Mouse (Mus musculus) naive thymus-derived CD4-positive, alpha-beta T cell, adult 2 months (primary cell): ENCODE measurements around the gene Faah.

ENCODE experiments used
- DNase-seq: peaks from one replicate; pipeline ENCODE4 v3.0.0-alpha.2; 2011; ENCODE audit warnings: low read depth

Faah gene

GRCm38 (mm10) chr4:116000671-116001070, 17.1 kb downstream of the Faah start:
- no peak for DNase-seq

GRCm38 (mm10) chr4:115996729-115997128, 21.0 kb downstream of the Faah start:
- no peak for DNase-seq

GRCm38 (mm10) chr4:115995376-115995730, 22.4 kb downstream of the Faah start:
- no peak for DNase-seq

DNA sequence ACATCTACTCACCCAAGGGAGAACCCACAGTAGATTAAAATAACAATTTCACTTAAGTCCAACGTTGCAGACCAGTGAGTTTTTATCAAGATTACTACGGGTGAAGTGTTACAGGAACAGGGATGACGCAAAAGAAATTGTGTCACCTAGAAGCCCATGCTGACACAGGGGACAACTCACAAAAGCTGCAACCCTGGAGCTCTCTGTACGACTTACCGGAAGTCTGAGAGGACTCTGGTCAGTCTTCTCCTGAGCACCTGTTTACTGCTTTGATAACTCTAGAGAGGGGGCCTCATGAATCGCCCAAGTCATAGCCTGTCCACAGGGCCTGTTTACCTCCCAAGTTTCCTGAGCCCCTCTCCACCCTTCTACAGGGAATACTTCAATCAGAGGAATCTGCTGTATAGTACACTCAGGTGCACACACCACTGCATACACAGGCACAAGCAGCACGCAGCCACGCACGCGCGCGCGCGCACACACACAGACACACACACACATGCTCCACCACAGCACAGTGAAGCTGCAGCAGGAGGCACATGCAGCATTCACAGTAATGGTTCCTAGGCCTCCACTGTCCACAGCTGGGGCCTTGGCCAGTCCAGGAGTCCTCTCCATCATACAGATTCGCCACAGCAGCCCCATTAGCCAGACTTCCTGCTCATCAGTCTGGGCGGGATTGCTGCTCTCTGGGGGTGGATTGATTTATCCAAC, 22.9 kb downstream of the Faah start:
- DNase-seq: no peak

DNA sequence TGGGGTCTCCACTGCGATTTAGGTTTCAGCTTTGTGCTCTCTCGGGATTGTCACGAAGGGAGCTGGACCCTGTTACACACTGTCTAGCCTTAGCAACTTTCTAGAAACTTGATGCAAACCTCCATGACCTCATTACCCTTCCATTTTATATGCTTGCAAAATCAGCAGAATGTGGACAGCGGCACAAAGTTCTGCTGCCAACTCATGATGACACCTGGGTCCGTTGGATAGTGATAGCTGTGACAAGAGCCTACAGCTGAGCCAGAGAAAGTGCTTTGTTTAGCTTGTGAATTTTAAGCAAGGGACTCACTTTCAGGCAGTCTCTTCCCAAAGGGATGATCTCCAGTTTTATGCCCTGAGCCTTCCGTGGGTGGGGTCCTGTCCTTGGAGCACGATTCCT, 28.3 kb downstream of the Faah start:
- no peak for DNase-seq

- no peak for DNase-seq
Measured at GRCm38 (mm10) chr4:115987858-115988530, 29.7 kb downstream of the Faah start.

GRCm38 (mm10) chr4:115987436-115987835, 30.3 kb downstream of the Faah start:
- DNase-seq: no peak

- DNase-seq: no peak
Measured at GRCm38 (mm10) chr4:115984967-115985366, 32.8 kb downstream of the Faah start.

DNA sequence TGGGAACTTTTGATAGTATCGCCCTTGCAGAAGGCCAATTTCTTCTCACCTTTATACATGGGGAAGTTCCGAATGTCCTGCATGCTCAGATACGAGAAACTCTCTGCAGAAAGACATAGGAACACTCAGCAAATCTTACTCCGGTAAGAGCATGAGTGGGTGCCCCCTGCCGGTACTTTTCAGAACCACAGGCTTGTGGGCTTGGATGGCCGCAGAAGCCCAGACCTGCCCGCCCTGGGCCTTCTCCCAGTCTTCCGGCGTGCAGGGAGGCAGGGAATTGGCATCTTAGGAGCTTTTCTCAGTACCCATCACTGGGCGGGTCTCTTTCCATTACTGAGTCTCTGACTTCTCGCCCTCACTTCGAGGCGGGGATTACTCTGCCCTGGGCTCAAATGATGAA, 33.6 kb downstream of the Faah start:
- DNase-seq: peak; percentile 83

DNA sequence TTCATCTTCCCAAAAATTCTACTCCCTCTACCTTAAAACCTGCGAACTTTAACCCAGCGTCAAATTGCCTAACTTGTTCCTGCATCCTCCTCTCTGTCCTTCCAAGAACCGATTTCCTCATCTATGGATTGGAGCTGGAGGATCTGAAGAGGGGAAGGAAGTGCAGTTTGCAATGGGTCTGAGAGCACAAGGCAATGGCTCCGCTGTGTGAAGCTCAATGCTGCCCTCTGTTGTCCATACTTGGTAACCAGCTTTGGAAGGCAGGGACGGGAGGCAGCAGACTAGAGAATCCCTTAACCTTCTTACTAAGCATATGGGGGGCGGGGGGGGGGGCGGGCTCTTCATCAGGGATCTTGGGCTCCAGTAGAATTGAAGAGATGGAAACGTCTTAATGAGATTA, 37.0 kb downstream of the Faah start:
- DNase-seq: peak; percentile 85

DNA sequence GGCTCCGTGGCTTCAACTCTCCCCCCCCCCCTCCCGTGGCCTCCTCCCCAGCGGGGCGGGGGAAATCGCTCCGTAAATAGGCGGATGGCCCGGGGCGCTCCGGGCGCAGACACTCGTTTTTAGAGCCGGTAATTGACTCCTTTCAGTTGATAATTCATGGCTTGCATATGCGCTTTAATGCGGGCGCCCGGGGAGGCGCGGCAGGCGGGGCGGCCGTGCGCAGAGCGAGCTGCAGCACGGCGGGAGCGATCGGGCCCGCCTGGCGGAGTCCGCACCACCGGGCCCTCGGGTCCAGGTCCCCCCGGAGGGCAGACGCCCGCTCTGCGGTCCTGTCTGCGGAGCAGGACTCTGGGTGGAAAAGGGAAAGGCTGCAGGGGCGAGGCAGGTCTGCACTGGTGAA, 38.3 kb downstream of the Faah start:
- DNase-seq: no peak

DNA sequence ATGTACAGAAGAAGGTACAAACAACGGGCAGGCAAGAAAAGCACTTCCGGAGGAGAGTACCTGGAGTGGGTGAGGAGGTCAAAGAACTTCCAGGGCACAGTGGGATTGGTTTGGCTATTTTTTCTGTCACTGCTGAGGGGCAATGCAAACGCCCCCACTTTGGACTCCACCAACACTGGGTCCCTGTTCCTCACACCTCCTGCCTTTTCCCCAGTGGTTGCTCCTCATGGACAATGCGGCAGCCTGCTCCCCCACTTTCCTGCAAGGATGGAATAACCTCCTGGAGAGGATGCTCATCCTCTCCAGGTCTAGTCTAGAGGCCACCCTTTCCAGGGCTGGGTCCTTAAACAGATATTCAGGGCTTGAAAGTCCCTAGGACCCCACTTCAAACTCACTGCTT, 38.8 kb downstream of the Faah start:
- no peak for DNase-seq

DNA sequence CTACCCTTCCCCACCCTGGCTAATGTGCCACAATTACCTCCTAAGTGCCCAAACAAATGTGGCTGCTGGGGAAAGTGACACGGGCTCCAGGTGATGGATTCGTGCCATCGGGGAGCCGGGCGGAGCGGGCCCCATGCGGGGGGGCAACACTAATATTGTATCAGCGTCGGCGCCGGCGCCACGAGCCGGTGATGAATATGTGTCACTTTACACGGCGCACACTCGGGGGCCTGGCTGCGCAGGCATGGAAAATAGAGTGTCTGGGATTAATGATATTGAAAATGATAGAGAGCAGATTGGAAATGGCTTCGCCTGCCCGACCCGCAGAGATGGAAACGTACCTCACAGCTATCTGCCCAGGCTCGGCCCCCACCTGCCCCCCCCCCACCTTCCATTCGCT, 45.2 kb downstream of the Faah start:
- DNase-seq: no peak

DNA sequence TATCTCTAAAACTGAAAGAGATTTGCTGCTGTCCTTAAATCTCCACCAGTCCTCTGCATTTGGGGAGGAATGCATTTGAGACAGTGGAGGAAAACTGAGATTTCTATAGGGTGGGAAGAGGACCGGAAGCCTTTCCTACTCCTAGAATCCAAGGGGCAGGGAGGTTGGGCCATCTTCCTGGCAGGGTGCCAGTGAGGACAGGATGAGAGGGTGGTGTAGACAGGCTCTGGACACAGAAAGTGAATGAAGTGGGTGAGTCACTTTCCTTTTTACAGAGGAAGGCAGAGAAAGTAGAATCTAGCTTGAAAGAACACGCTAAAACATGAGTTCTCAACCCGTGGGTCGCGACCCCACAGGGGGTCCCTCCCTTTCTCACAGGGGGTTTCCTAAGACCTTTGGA, 53.3 kb downstream of the Faah start:
- DNase-seq: no peak

DNA sequence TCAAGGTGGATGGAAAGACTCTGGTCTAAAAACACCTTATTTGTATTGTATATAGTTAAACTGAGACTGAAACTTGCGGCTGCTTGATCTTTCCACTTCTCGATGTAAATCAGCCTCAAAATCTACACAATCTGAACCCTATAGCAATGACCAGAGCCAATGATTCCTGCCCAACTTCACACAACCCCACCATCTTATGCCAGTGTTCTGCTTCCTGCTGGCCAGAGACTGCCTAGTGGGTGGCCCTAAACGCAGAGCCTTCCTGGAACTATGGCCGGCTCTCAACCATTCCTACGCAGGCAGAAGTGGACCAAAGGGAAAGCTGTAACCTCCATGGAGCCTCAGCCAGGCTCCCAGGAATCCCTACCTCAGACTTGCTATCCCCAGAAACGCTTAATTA, 54.0 kb downstream of the Faah start:
- DNase-seq: no peak

GRCm38 (mm10) chr4:115962671-115963412, 54.9 kb downstream of the Faah start:
- DNase-seq: peak; percentile 26

DNA sequence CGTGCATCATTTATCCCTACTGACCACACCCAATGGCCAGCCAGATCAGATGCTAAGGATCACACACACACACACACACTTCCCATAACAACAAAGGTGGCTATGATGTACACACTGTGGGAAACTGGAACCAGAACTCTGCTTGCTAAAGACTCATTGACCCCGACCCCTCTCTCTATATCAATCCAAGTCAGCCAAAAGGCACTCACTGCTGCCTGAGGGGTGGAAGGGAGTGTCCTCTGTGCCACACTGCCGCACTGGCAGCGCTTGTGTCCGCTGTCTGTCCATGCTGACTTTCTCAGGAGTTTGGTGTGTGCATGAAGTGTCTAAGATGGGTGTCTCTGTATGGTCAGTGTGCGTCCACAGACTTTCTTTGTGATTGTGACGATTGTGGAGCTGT, 55.7 kb downstream of the Faah start:
- no peak for DNase-seq

DNA sequence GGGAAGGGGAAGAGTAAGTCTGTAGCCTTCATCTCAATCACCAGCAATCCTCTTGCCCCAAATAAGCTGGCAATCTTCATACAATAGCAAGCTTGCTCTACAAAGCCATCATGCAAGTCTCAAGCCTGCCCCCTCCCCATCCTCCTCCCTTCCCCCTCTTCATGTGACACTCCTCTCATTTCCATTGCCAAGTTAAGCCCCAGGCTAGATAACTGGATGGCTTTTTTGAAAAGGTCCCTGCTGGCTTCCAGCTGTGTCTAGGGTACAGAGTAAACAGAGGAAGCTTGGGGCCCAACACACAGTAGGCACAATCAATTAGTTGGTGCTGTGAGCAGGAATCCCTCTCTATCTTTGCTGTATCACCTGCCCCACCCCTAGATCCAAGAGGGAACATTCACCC, 58.2 kb downstream of the Faah start:
- no peak for DNase-seq

DNA sequence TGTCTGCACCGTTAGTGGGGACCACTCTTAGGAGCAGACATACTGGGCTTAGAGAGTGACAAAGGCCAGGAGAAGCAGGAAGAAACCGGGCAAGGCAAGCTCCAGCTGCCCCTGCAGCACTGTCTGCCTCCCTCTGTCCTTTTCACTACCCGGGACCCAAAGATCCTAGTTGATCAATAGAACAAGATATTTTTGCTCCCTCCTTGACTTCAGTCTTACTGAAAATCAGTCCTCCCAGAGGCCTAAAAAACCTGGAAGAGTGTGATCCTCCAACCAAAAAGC, 62.3 kb downstream of the Faah start:
- DNase-seq: no peak

DNA sequence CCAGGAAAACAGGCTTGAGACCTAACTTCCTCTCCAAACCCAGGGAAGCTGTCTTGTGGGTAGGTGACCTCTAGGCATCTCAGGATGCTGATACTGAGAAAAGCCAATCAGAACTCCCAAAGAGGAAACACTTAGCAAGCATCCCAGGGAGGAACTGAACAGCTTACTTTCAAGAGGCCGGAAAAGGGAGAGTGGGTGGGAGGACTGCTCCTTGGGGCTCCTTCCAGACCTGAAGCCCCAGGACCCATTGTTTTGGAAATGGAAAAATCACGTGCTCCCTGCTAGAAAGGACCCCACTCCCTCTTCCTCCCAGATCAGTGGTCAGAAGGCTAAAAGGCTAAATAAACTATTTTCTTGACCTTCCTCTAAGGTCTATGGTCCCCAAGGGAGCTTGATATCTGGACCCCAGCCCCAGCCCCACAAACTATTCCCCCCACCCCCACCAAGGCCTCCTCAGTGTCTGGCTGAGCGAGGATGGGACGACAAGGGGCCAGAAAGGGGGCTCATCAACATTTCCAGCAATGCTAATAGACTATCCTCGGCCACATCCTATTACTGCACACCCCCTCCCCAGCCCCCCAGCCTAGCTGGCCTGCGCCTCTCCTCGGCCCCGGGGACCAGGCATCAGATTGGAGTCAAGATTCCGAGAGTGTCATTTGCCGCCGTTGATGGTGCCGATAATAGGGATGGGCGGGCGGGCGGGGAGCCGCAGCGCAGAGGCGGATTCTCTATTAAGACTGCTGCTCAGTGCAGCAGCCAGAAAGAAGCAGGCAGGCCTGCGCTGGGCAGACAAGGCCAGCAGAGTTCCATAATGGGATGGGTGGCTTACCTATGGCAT, 62.9 kb downstream of the Faah start:
- no peak for DNase-seq

DNA sequence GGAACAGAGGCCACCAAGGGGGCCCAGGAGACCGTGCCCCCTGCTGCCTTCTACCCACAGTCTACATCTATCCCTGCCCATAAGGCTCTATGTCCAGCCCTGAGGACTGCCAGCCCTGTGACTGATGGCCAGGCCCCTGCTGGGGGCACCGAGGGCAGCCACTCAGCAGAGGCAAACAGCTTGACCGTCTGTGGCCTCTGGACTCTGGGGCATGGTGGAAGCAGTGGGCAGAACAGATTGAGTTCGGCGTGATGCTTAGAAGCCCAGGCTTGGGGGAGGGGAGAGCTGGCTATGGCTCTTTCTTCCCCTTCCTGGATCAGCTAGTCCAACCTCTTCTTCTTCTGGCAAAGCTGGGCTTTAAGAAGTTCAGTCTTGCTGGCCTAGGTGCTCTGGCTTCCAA, 64.2 kb downstream of the Faah start:
- no peak for DNase-seq

GRCm38 (mm10) chr4:115952758-115953157, 65.0 kb downstream of the Faah start:
- peak; percentile 72 for DNase-seq
